Mouse (Mus musculus) testis, adult 2 months (tissue): ENCODE results near the gene Poc1b.
A peak's percentile ranks its signal among the peaks of the same experiment; 100 is the strongest.

ENCODE experiments used
- CTCF ChIP-seq: fragments of 200-500 bp; IDR thresholded peaks from 2 replicates; pipeline ENCODE4 v1.5.1; 2012; ENCODE audit warnings: low read depth, mild to moderate bottlenecking, inconsistent platforms, low read length, moderate library complexity; ENCODE audit not compliant: control insufficient read depth, insufficient read depth, insufficient replicate concordance
- POLR2A ChIP-seq: fragments of 200-500 bp; IDR thresholded peaks from 2 replicates; pipeline ENCODE4 v1.6.1; 2012; ENCODE audit warnings: low read depth, mild to moderate bottlenecking, inconsistent platforms, low read length, moderate library complexity; ENCODE audit not compliant: control insufficient read depth

DNA sequence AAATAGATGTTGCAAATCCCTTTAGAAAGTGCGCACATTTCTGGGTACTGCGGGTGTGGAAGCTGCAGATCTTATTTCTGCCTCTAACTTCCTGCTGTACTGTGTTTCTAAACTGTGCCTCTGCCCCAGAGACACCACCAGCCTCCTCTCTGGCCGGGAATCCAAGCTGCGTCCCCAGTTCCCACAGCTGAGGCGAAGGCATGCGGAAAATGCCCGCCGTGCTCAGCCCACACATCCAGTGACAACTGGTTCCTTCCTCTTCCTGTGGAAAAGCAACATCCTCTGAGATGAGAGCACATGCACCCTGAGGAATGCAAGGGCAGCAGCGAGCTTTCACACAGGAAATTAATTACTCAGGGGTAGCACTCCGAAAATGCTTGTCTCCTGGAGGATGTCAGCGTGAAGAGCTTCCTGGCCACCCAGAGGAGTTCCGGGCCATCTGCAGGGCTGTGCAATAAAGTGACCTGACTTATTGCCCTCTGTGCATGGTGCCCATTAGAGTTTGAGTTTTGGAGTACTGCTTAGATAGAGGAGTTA, 65.2 kb downstream of the Poc1b start:
- TF ChIP-seq POLR2A: peak; percentile 19; the same call in 1 of the 2 replicates
- no peak for TF ChIP-seq CTCF
